Mouse (Mus musculus) forebrain, embryonic 11.5 days (tissue): Measurements from ENCODE around the gene Pced1b. TPM values are rescaled to one million over a fixed set of nuclear protein-coding genes. Genes with fewer than 3 reads are reported as not detected.

Experiments
- ATAC-seq: fragments of 200-750 bp; cut with Nextera tagmentation; replicated peaks from 2 replicates; pipeline ENCODE4 v1.8.0; 2017; ENCODE audit warnings: moderate TSS enrichment; ENCODE audit not compliant: low FRiP score
- DNase-seq: peaks from one replicate; pipeline ENCODE4 v3.0.0-alpha.2; 2017; ENCODE audit warnings: low spot score
- H3K27ac ChIP-seq: fragments of 300-500 bp; sonication (generic); 2 replicates; pipeline ENCODE4 v1.5.1; 2014; ENCODE audit warnings: low read depth, low read length
- H3K27me3 ChIP-seq: fragments of 300-500 bp; sonication (generic); 2 replicates; pipeline ENCODE4 v1.6.1; 2014; ENCODE audit warnings: mild to moderate bottlenecking, low read length, mixed read lengths; ENCODE audit not compliant: control insufficient read depth, insufficient read depth
- H3K36me3 ChIP-seq: fragments of 300-500 bp; sonication (generic); 2 replicates; pipeline ENCODE4 v1.6.1; 2014; ENCODE audit warnings: mild to moderate bottlenecking, low read length, moderate library complexity, mixed read lengths; ENCODE audit not compliant: control insufficient read depth, insufficient read depth
- H3K4me1 ChIP-seq: fragments of 300-500 bp; sonication (generic); replicated peaks from 2 replicates; pipeline ENCODE4 v1.6.1; 2014; ENCODE audit warnings: low read length, mixed read lengths; ENCODE audit not compliant: control insufficient read depth, insufficient read depth
- H3K4me2 ChIP-seq: fragments of 300-500 bp; sonication (generic); 2 replicates; pipeline ENCODE4 v1.6.1; 2014; ENCODE audit warnings: low read depth, mild to moderate bottlenecking, low read length, moderate library complexity, mixed read lengths; ENCODE audit not compliant: severe bottlenecking
- H3K4me3 ChIP-seq: fragments of 300-500 bp; sonication (generic); 2 replicates; pipeline ENCODE4 v1.5.1; 2014; ENCODE audit warnings: low read depth, low read length
- H3K9ac ChIP-seq: fragments of 300-500 bp; sonication (generic); 2 replicates; pipeline ENCODE4 v1.6.1; 2014; ENCODE audit warnings: low read length
- H3K9me3 ChIP-seq: fragments of 300-500 bp; sonication (generic); 2 replicates; pipeline ENCODE4 v1.6.1; 2016; ENCODE audit warnings: low read length, mixed read lengths; ENCODE audit not compliant: control insufficient read depth
- WGBS: fragments of 180-500 bp; shearing (Covaris S2); extraction: QIAGEN DNeasy Blood & Tissue Kit; methylation state at CpG from one replicate; pipeline ENCODE4 v1.1.7; 2014; 5-methylcytosine and 5-hydroxymethylcytosine counted together
- polyA plus RNA-seq: library from polyadenylated mRNA; unstranded; fragments of >200 nt; fragmentation: Nextera tagmentation; extraction: Ambion mirVana; gene quantifications from 2 replicates; pipeline ENCODE4 v1.2.1, GENCODE M21; 2014

The Pced1b gene
- polyA plus RNA-seq, 1 experiment from 2014 or later, result 3.9 TPM

GRCm38 (mm10) chr15:97407496-97408454, 160.9 kb downstream of the Pced1b start:
- 66% methylated on average over 17 of the region's 17 CpGs for WGBS
- no peak overlapping the region for H3K4me2 ChIP-seq
- H3K4me1 ChIP-seq, result no peaks in the 10 kb centered on the region
- no peak overlapping the region for H3K4me3 ChIP-seq
- no peak for DNase-seq
- ATAC-seq, result no peak
- no peak overlapping the region for H3K27ac ChIP-seq
- H3K9ac ChIP-seq, result no peak overlapping the region
- no peaks in the 10 kb centered on the region for H3K36me3 ChIP-seq
- no peaks in the 10 kb centered on the region for H3K9me3 ChIP-seq
- H3K27me3 ChIP-seq, result no peaks in the 10 kb centered on the region

GRCm38 (mm10) chr15:97411136-97411535, 164.2 kb downstream of the Pced1b start:
- Histone ChIP-seq H3K27ac (no peak overlapping the region), H3K4me3 (no peak overlapping the region), H3K4me1 (no peaks in the 10 kb centered on the region), H3K4me2 (no peak overlapping the region), H3K9me3 (no peaks in the 10 kb centered on the region; the same call in 1 of the 2 replicates), H3K36me3 (no peaks in the 10 kb centered on the region), H3K9ac (no peak overlapping the region), H3K27me3 (no peaks in the 10 kb centered on the region)
- DNase-seq, result no peak
- ATAC-seq, result no peak
- 86% methylated on average over 2 of the region's 2 CpGs for WGBS

GRCm38 (mm10) chr15:97411671-97412070, 164.8 kb downstream of the Pced1b start:
- no peaks in the 10 kb centered on the region for H3K4me1 ChIP-seq
- WGBS, result 91% methylated on average over 6 of the region's 6 CpGs
- no peak overlapping the region for H3K9ac ChIP-seq
- no peak overlapping the region for H3K4me3 ChIP-seq
- ATAC-seq (no peak), DNase-seq (no peak)
- no peak overlapping the region for H3K4me2 ChIP-seq
- H3K9me3 ChIP-seq, result no peaks in the 10 kb centered on the region; the same call in 1 of the 2 replicates
- no peaks in the 10 kb centered on the region for H3K36me3 ChIP-seq
- H3K27me3 ChIP-seq, result no peaks in the 10 kb centered on the region
- H3K27ac ChIP-seq, result no peak overlapping the region

GRCm38 (mm10) chr15:97412308-97412707, 165.4 kb downstream of the Pced1b start:
- Histone ChIP-seq H3K27ac (no peak overlapping the region), H3K4me1 (no peaks in the 10 kb centered on the region), H3K9me3 (no peaks in the 10 kb centered on the region; the same call in 1 of the 2 replicates), H3K4me2 (no peak overlapping the region), H3K4me3 (no peak overlapping the region), H3K27me3 (no peaks in the 10 kb centered on the region), H3K36me3 (no peaks in the 10 kb centered on the region), H3K9ac (no peak overlapping the region)
- DNase-seq, result no peak
- WGBS, result 95% methylated on average over 8 of the region's 8 CpGs
- no peak for ATAC-seq

- Histone ChIP-seq H3K27ac (no peak overlapping the region), H3K36me3 (no peaks in the 10 kb centered on the region), H3K9me3 (no peaks in the 10 kb centered on the region; the same call in 1 of the 2 replicates), H3K9ac (no peak overlapping the region), H3K4me3 (no peak overlapping the region), H3K4me1 (no peaks in the 10 kb centered on the region), H3K4me2 (no peak overlapping the region), H3K27me3 (no peaks in the 10 kb centered on the region)
- WGBS, result 87% methylated on average over 7 of the region's 7 CpGs
- no peak for ATAC-seq
- DNase-seq, result no peak
Observed at GRCm38 (mm10) chr15:97412861-97413260, 166.0 kb downstream of the Pced1b start.

GRCm38 (mm10) chr15:97414718-97415413, 168.0 kb downstream of the Pced1b start:
- Histone ChIP-seq H3K27ac (no peak overlapping the region), H3K4me1 (no peaks in the 10 kb centered on the region), H3K9me3 (no peaks in the 10 kb centered on the region; the same call in 1 of the 2 replicates), H3K9ac (no peak overlapping the region), H3K27me3 (no peaks in the 10 kb centered on the region), H3K4me2 (no peak overlapping the region), H3K4me3 (no peak overlapping the region), H3K36me3 (no peaks in the 10 kb centered on the region)
- ATAC-seq (no peak), DNase-seq (no peak)
- 86% methylated on average over 12 of the region's 12 CpGs for WGBS

GRCm38 (mm10) chr15:97415426-97415946, 168.6 kb downstream of the Pced1b start:
- 98% methylated on average over 2 of the region's 2 CpGs for WGBS
- Histone ChIP-seq H3K4me1 (no peaks in the 10 kb centered on the region), H3K27me3 (no peaks in the 10 kb centered on the region), H3K4me3 (no peak overlapping the region), H3K9ac (no peak overlapping the region), H3K36me3 (no peaks in the 10 kb centered on the region), H3K9me3 (no peaks in the 10 kb centered on the region; the same call in 1 of the 2 replicates), H3K27ac (no peak overlapping the region), H3K4me2 (no peak overlapping the region)
- DNase-seq, result no peak
- ATAC-seq, result no peak

GRCm38 (mm10) chr15:97420292-97420691, 173.4 kb downstream of the Pced1b start:
- no peaks in the 10 kb centered on the region for H3K27me3 ChIP-seq
- no peaks in the 10 kb centered on the region for H3K4me1 ChIP-seq
- H3K4me3 ChIP-seq, result no peak overlapping the region
- 91% methylated on average over 2 of the region's 2 CpGs for WGBS
- no peak for DNase-seq
- ATAC-seq, result no peak
- no peaks in the 10 kb centered on the region for H3K36me3 ChIP-seq
- no peak overlapping the region for H3K4me2 ChIP-seq
- no peaks in the 10 kb centered on the region for H3K9me3 ChIP-seq
- H3K9ac ChIP-seq, result no peak overlapping the region
- H3K27ac ChIP-seq, result no peak overlapping the region
